Mouse (Mus musculus): ENCODE data around the gene Il34. TPM values are rescaled to one million over a fixed set of nuclear protein-coding genes. Genes with fewer than 3 reads are reported as not detected.
A peak's percentile ranks its signal among the peaks of the same experiment; 100 is the strongest.
"Not testable (repeated sequence)": the region's sequence is repeated elsewhere in the genome, so short reads cannot be mapped to it uniquely, and the experiment has no call there.

The Il34 gene
- polyA plus RNA-seq, 1 experiment from 2014 or later, result 5.3 TPM

GRCm38 (mm10) chr8:110792574-110793200 is 13.0 kb downstream of the Il34 start:
- Histone ChIP-seq H3K4me3 (replicated peaks) (no peak overlapping the region), H3K27me3 (no peaks in the 10 kb centered on the region), H3K36me3 (no peaks in the 10 kb centered on the region), H3K9me3 (replicated peaks) (no peaks in the 10 kb centered on the region), H3K27ac (replicated peaks) (no peak overlapping the region), H3K4me2 (replicated peaks) (no peak overlapping the region), H3K4me1 (peaks cover 38% of the 10 kb centered on the region), H3K9ac (no peak overlapping the region)
- ATAC-seq (ENCODE audit: insufficient number of reproducible peaks, low FRiP score, low TSS enrichment, low read depth), result no peak; the same call in 1 of the 2 replicates
- 62% methylated on average over 11 of the region's 11 CpGs for WGBS

- Histone ChIP-seq H3K9me3 (replicated peaks) (no peaks in the 10 kb centered on the region), H3K4me2 (replicated peaks) (no peak overlapping the region), H3K27ac (replicated peaks) (no peak overlapping the region), H3K4me1 (peaks cover 38% of the 10 kb centered on the region), H3K9ac (no peak overlapping the region), H3K27me3 (no peaks in the 10 kb centered on the region), H3K4me3 (replicated peaks) (no peak overlapping the region), H3K36me3 (no peaks in the 10 kb centered on the region)
- ATAC-seq (ENCODE audit: insufficient number of reproducible peaks, low FRiP score, low TSS enrichment, low read depth), result no peak
- 58% methylated on average over 10 of the region's 10 CpGs for WGBS
Measured at GRCm38 (mm10) chr8:110791164-110791563, 14.6 kb downstream of the Il34 start.

- H3K4me1 ChIP-seq, result peaks cover 38% of the 10 kb centered on the region
- 69% methylated on average over 6 of the region's 6 CpGs for WGBS
- no peak for ATAC-seq (ENCODE audit: insufficient number of reproducible peaks, low FRiP score, low TSS enrichment, low read depth)
- H3K9ac ChIP-seq, result no peak overlapping the region; the same call in 1 of the 2 replicates
- H3K4me2 ChIP-seq (replicated peaks), result no peak overlapping the region
- no peak overlapping the region for H3K4me3 ChIP-seq (replicated peaks)
- H3K9me3 ChIP-seq (replicated peaks), result no peaks in the 10 kb centered on the region
- peak overlapping the region; percentile 58 for H3K27ac ChIP-seq (replicated peaks)
- H3K36me3 ChIP-seq, result no peaks in the 10 kb centered on the region
- H3K27me3 ChIP-seq, result no peaks in the 10 kb centered on the region
Measured at GRCm38 (mm10) chr8:110790270-110790669, 15.5 kb downstream of the Il34 start.

GRCm38 (mm10) chr8:110789571-110789970 is 16.2 kb downstream of the Il34 start:
- 40% methylated on average over 12 of the region's 12 CpGs for WGBS
- no peak overlapping the region for H3K4me3 ChIP-seq (replicated peaks)
- H3K27ac ChIP-seq (replicated peaks), result peak overlapping the region; percentile 58
- ATAC-seq (ENCODE audit: insufficient number of reproducible peaks, low FRiP score, low TSS enrichment, low read depth), result no peak; the same call in 1 of the 2 replicates
- no peaks in the 10 kb centered on the region for H3K36me3 ChIP-seq
- peaks cover 38% of the 10 kb centered on the region for H3K4me1 ChIP-seq
- no peaks in the 10 kb centered on the region for H3K27me3 ChIP-seq
- H3K9me3 ChIP-seq (replicated peaks), result no peaks in the 10 kb centered on the region
- no peak overlapping the region; the same call in 1 of the 2 replicates for H3K4me2 ChIP-seq (replicated peaks)
- H3K9ac ChIP-seq, result no peak overlapping the region

- H3K27ac ChIP-seq (replicated peaks), result peak overlapping the region; percentile 58
- 50% methylated on average over 12 of the region's 12 CpGs for WGBS
- no peak overlapping the region for H3K4me3 ChIP-seq (replicated peaks)
- no peaks in the 10 kb centered on the region for H3K9me3 ChIP-seq (replicated peaks)
- no peak overlapping the region for H3K9ac ChIP-seq
- H3K27me3 ChIP-seq, result no peaks in the 10 kb centered on the region
- no peaks in the 10 kb centered on the region for H3K36me3 ChIP-seq
- no peak for ATAC-seq (ENCODE audit: insufficient number of reproducible peaks, low FRiP score, low TSS enrichment, low read depth)
- no peak overlapping the region; the same call in 1 of the 2 replicates for H3K4me2 ChIP-seq (replicated peaks)
- H3K4me1 ChIP-seq, result peaks cover 38% of the 10 kb centered on the region
Measured at GRCm38 (mm10) chr8:110788981-110789380, 16.7 kb downstream of the Il34 start.

- H3K4me2 ChIP-seq (replicated peaks), result no peak overlapping the region
- H3K27ac ChIP-seq (replicated peaks), result no peak overlapping the region
- no peaks in the 10 kb centered on the region for H3K27me3 ChIP-seq
- no peak overlapping the region for H3K4me3 ChIP-seq (replicated peaks)
- no peaks in the 10 kb centered on the region for H3K9me3 ChIP-seq (replicated peaks)
- H3K36me3 ChIP-seq, result no peaks in the 10 kb centered on the region
- peaks cover 24% of the 10 kb centered on the region for H3K4me1 ChIP-seq
- ATAC-seq (ENCODE audit: insufficient number of reproducible peaks, low FRiP score, low TSS enrichment, low read depth), result no peak
- WGBS, result 59% methylated on average over 9 of the region's 9 CpGs
- H3K9ac ChIP-seq, result no peak overlapping the region
Measured at GRCm38 (mm10) chr8:110787411-110787954, 18.2 kb downstream of the Il34 start.

GRCm38 (mm10) chr8:110786934-110787333 is 18.8 kb downstream of the Il34 start:
- no peak overlapping the region for H3K9ac ChIP-seq
- H3K9me3 ChIP-seq (replicated peaks), result no peaks in the 10 kb centered on the region
- 78% methylated on average over 8 of the region's 8 CpGs for WGBS
- peaks cover 24% of the 10 kb centered on the region for H3K4me1 ChIP-seq
- ATAC-seq (ENCODE audit: insufficient number of reproducible peaks, low FRiP score, low TSS enrichment, low read depth), result no peak
- H3K4me3 ChIP-seq (replicated peaks), result no peak overlapping the region
- no peaks in the 10 kb centered on the region for H3K27me3 ChIP-seq
- no peak overlapping the region for H3K27ac ChIP-seq (replicated peaks)
- H3K4me2 ChIP-seq (replicated peaks), result no peak overlapping the region
- no peaks in the 10 kb centered on the region for H3K36me3 ChIP-seq

- not testable (repeated sequence) for H3K9ac ChIP-seq; H3K9me3 ChIP-seq (replicated peaks); H3K4me3 ChIP-seq (replicated peaks); H3K4me2 ChIP-seq (replicated peaks); H3K36me3 ChIP-seq; H3K27me3 ChIP-seq; H3K27ac ChIP-seq (replicated peaks); ATAC-seq (ENCODE audit: insufficient number of reproducible peaks, low FRiP score, low TSS enrichment, low read depth)
- peaks cover 24% of the 10 kb centered on the region for H3K4me1 ChIP-seq
- WGBS, result 78% methylated on average over 7 of the region's 7 CpGs
Measured at GRCm38 (mm10) chr8:110786501-110786900, 19.2 kb downstream of the Il34 start.

- WGBS, result 65% methylated on average over 2 of the region's 2 CpGs
- Histone ChIP-seq H3K4me2 (replicated peaks) (no peak overlapping the region), H3K27me3 (no peaks in the 10 kb centered on the region), H3K4me3 (replicated peaks) (no peak overlapping the region), H3K36me3 (no peaks in the 10 kb centered on the region), H3K9ac (no peak overlapping the region), H3K9me3 (replicated peaks) (no peaks in the 10 kb centered on the region), H3K4me1 (peaks cover 16% of the 10 kb centered on the region), H3K27ac (replicated peaks) (no peak overlapping the region)
- no peak for ATAC-seq (ENCODE audit: insufficient number of reproducible peaks, low FRiP score, low TSS enrichment, low read depth)
Measured at GRCm38 (mm10) chr8:110785366-110785765, 20.4 kb downstream of the Il34 start.

GRCm38 (mm10) chr8:110779924-110780718 is 25.6 kb downstream of the Il34 start:
- WGBS, result 70% methylated on average over 13 of the region's 13 CpGs
- H3K9me3 ChIP-seq (replicated peaks), result no peaks in the 10 kb centered on the region
- H3K27me3 ChIP-seq, result no peaks in the 10 kb centered on the region
- no peak overlapping the region for H3K4me3 ChIP-seq (replicated peaks)
- no peaks in the 10 kb centered on the region for H3K36me3 ChIP-seq
- H3K27ac ChIP-seq (replicated peaks), result no peak overlapping the region
- no peak overlapping the region for H3K9ac ChIP-seq
- H3K4me1 ChIP-seq, result no peaks in the 10 kb centered on the region
- no peak for ATAC-seq (ENCODE audit: insufficient number of reproducible peaks, low FRiP score, low TSS enrichment, low read depth)
- H3K4me2 ChIP-seq (replicated peaks), result no peak overlapping the region

- 94% methylated on average over 3 of the region's 3 CpGs for WGBS
- ATAC-seq (ENCODE audit: insufficient number of reproducible peaks, low FRiP score, low TSS enrichment, low read depth), result no peak
- no peak overlapping the region for H3K4me3 ChIP-seq (replicated peaks)
- no peak overlapping the region for H3K4me2 ChIP-seq (replicated peaks)
- no peaks in the 10 kb centered on the region for H3K27me3 ChIP-seq
- no peaks in the 10 kb centered on the region for H3K4me1 ChIP-seq
- H3K27ac ChIP-seq (replicated peaks), result no peak overlapping the region
- H3K36me3 ChIP-seq, result no peaks in the 10 kb centered on the region
- H3K9me3 ChIP-seq (replicated peaks), result no peaks in the 10 kb centered on the region
- H3K9ac ChIP-seq, result no peak overlapping the region
Measured at GRCm38 (mm10) chr8:110776335-110776734, 29.4 kb downstream of the Il34 start.

All from embryonic facial prominence, embryonic 15.5 days (tissue).